Mouse (Mus musculus) C2C12 (cell line): ENCODE data around the gene Cpsf2.

Experiments
- CEBPB ChIP-seq: IDR thresholded peaks from one replicate; pipeline ENCODE4 v1.6.1; 2011; ENCODE audit warnings: low read depth, mild to moderate bottlenecking, control low read depth, moderate library complexity
- CTCF ChIP-seq: IDR thresholded peaks from one replicate; pipeline ENCODE4 v1.5.1; 2011; ENCODE audit not compliant: control insufficient read depth, insufficient read depth, insufficient read length
- MAX ChIP-seq: IDR thresholded peaks from one replicate; pipeline ENCODE4 v1.6.1; 2011; ENCODE audit warnings: mild to moderate bottlenecking, control low read depth
- USF1 ChIP-seq: IDR thresholded peaks from one replicate; pipeline ENCODE4 v1.6.1; 2011; ENCODE audit warnings: low read depth, mild to moderate bottlenecking, control low read depth, moderate library complexity

- TF ChIP-seq CTCF (no peak), MAX (no peak), USF1 (no peak), CEBPB (no peak)
These were observed 2.4 kb downstream of the Cpsf2 start for GRCm38 (mm10) chr12:101978162-101978561.
